Mouse (Mus musculus) intestine, embryonic 15.5 days (tissue): ENCODE data around the gene Vmn1r107. TPM values are rescaled to one million over a fixed set of nuclear protein-coding genes. Genes with fewer than 3 reads are reported as not detected.
"Not testable (repeated sequence)": the region's sequence is repeated elsewhere in the genome, so short reads cannot be mapped to it uniquely, and the experiment has no call there.

Experiments used
- ATAC-seq: fragments of 200-750 bp; cut with Nextera tagmentation; 2 replicates; pipeline ENCODE4 v1.8.0; 2017; ENCODE audit warnings: moderate TSS enrichment, moderate library complexity
- H3K27ac ChIP-seq: fragments of 300-500 bp; sonication (generic); 2 replicates; pipeline ENCODE4 v1.5.1; 2015; ENCODE audit warnings: mild to moderate bottlenecking, inconsistent platforms
- H3K27me3 ChIP-seq: fragments of 300-500 bp; sonication (generic); replicated peaks from 2 replicates; pipeline ENCODE4 v1.6.1; 2015; ENCODE audit warnings: inconsistent platforms
- H3K36me3 ChIP-seq: fragments of 300-500 bp; sonication (generic); 2 replicates; pipeline ENCODE4 v1.6.1; 2015; ENCODE audit warnings: inconsistent platforms
- H3K4me1 ChIP-seq: fragments of 300-500 bp; sonication (generic); replicated peaks from 2 replicates; pipeline ENCODE4 v1.6.1; 2015; ENCODE audit warnings: inconsistent platforms
- H3K4me2 ChIP-seq: fragments of 300-500 bp; sonication (generic); replicated peaks from 2 replicates; pipeline ENCODE4 v1.6.1; 2015; ENCODE audit warnings: mild to moderate bottlenecking, inconsistent platforms
- H3K4me3 ChIP-seq: fragments of 300-500 bp; sonication (generic); replicated peaks from 2 replicates; pipeline ENCODE4 v1.5.1; 2015; ENCODE audit warnings: inconsistent platforms
- H3K9ac ChIP-seq: fragments of 300-500 bp; sonication (generic); 2 replicates; pipeline ENCODE4 v1.6.1; 2015; ENCODE audit warnings: inconsistent platforms
- H3K9me3 ChIP-seq: fragments of 300-500 bp; sonication (generic); 2 replicates; pipeline ENCODE4 v1.6.1; 2016; ENCODE audit warnings: inconsistent platforms
- WGBS: fragments of 180-500 bp; shearing (Covaris S2); methylation state at CpG from one replicate; pipeline ENCODE4 v1.1.7; 2015; 5-methylcytosine and 5-hydroxymethylcytosine counted together
- polyA plus RNA-seq: library from polyadenylated mRNA; unstranded; fragments of >200 nt; fragmentation: Nextera tagmentation; extraction: Ambion mirVana; gene quantifications from 2 replicates; pipeline ENCODE4 v1.2.1, GENCODE M21; 2015

Gene Vmn1r107
- not detected in 2 replicates for polyA plus RNA-seq

- not testable (repeated sequence) for H3K36me3 ChIP-seq, H3K9me3 ChIP-seq, H3K9ac ChIP-seq, H3K4me2 ChIP-seq, H3K27ac ChIP-seq, ATAC-seq, H3K4me3 ChIP-seq, H3K4me1 ChIP-seq, H3K27me3 ChIP-seq
- WGBS = no CpG with 5 or more reads among the region's 3 CpGs
Measured at GRCm38 (mm10) chr7:20668618-20669017, at the start of gene Vmn1r107. Vmn1r107 (plus strand) TSS chr7:20668918.

GRCm38 (mm10) chr7:20703116-20703515, 34.4 kb downstream of the Vmn1r107 start, which contains the start of gene Vmn1r111:
Vmn1r111 (minus strand) TSS chr7:20703216.
- ATAC-seq, H3K9me3 ChIP-seq, H3K4me3 ChIP-seq, H3K4me2 ChIP-seq, H3K4me1 ChIP-seq, H3K27ac ChIP-seq, H3K9ac ChIP-seq, H3K36me3 ChIP-seq, H3K27me3 ChIP-seq: not testable (repeated sequence)
- no CpG with 5 or more reads among the region's 2 CpGs for WGBS

Other genes with a start within 250 kb of the Vmn1r107 start
- not detected in 2 replicates for gene Vmn1r101, start 226.3 kb upstream of the Vmn1r107 start, polyA plus RNA-seq
- not detected in 2 replicates for gene Gm10670, start 194.0 kb upstream of the Vmn1r107 start, polyA plus RNA-seq
- not detected in 2 replicates for gene Vmn1r103, start 158.4 kb upstream of the Vmn1r107 start, polyA plus RNA-seq
- gene Vmn1r104, start 135.1 kb upstream of the Vmn1r107 start, polyA plus RNA-seq = not detected in 2 replicates
- not detected in 2 replicates for gene Gm5726, start 123.2 kb upstream of the Vmn1r107 start, polyA plus RNA-seq
- gene Gm4141, start 92.7 kb upstream of the Vmn1r107 start, polyA plus RNA-seq = not detected in 2 replicates
- gene Gm4513, start 69.9 kb upstream of the Vmn1r107 start, polyA plus RNA-seq = not detected in 2 replicates
- gene Vmn1r111, start 34.3 kb downstream of the Vmn1r107 start, polyA plus RNA-seq = not detected in 2 replicates
- gene Gm10668, start 61.7 kb downstream of the Vmn1r107 start, polyA plus RNA-seq = not detected in 2 replicates
- gene Vmn1r112, start 102.3 kb downstream of the Vmn1r107 start, polyA plus RNA-seq = not detected in 2 replicates
- gene Vmn1r113, start 118.4 kb downstream of the Vmn1r107 start, polyA plus RNA-seq = not detected in 2 replicates
- gene Vmn1r114, start 143.3 kb downstream of the Vmn1r107 start, polyA plus RNA-seq = not detected in 2 replicates
- not detected in 2 replicates for gene Vmn1r115, start 176.1 kb downstream of the Vmn1r107 start, polyA plus RNA-seq
- not detected in 2 replicates for gene Vmn1r116, start 203.3 kb downstream of the Vmn1r107 start, polyA plus RNA-seq
- gene Vmn1r117, start 215.2 kb downstream of the Vmn1r107 start, polyA plus RNA-seq = not detected in 2 replicates
- gene Vmn1r118, start 243.4 kb downstream of the Vmn1r107 start, polyA plus RNA-seq = not detected in 2 replicates